Mouse (Mus musculus): ENCODE measurements around the gene Tmem234. TPM values are rescaled to one million over a fixed set of nuclear protein-coding genes. Genes with fewer than 3 reads are reported as not detected.

Tmem234 gene
- 182 and 197 TPM in 2 replicates for polyA plus RNA-seq (2015; fragmentation: Nextera tagmentation; extraction: Ambion mirVana)

GRCm38 (mm10) chr4:129600233-129601158 is at the start of gene Tmem234, which contains the start of gene Eif3i:
Gene Tmem234 (plus strand): TSS chr4:129600668.
Gene Eif3i (minus strand): TSS chr4:129600648.

GRCm38 (mm10) chr4:129573430-129573829 is 27.0 kb upstream of the Tmem234 start, which contains the start of gene Lck:
Gene Lck (minus strand): TSS chr4:129573641.

GRCm38 (mm10) chr4:129578466-129578865 is 22.0 kb upstream of the Tmem234 start, which contains the start of gene Fam167b:
Gene Fam167b (minus strand): TSS chr4:129578549.

DNA sequence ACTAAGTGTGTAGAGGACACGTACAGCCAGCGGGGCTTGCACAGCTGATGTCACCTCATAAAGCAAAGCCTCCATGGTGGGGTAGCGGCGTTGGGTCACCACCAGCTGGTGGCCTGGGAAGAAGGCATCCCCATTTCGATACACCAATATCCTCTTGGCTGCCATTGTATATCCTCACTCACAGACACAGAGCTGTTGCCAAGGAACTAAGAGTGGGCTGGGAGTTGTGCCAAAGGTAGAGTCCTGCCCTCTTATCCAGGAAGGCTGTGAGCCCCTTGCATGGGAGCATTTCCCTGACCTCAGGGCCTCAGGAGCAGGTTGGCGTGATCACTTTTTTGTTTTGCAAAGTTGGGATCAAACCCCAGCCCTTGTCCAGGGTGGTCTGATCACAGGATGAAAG is 13.6 kb downstream of the Tmem234 start, which contains the start of gene Dcdc2b:
Gene Dcdc2b (minus strand): TSS at position 165 of the 400 bp plus-strand sequence.

DNA sequence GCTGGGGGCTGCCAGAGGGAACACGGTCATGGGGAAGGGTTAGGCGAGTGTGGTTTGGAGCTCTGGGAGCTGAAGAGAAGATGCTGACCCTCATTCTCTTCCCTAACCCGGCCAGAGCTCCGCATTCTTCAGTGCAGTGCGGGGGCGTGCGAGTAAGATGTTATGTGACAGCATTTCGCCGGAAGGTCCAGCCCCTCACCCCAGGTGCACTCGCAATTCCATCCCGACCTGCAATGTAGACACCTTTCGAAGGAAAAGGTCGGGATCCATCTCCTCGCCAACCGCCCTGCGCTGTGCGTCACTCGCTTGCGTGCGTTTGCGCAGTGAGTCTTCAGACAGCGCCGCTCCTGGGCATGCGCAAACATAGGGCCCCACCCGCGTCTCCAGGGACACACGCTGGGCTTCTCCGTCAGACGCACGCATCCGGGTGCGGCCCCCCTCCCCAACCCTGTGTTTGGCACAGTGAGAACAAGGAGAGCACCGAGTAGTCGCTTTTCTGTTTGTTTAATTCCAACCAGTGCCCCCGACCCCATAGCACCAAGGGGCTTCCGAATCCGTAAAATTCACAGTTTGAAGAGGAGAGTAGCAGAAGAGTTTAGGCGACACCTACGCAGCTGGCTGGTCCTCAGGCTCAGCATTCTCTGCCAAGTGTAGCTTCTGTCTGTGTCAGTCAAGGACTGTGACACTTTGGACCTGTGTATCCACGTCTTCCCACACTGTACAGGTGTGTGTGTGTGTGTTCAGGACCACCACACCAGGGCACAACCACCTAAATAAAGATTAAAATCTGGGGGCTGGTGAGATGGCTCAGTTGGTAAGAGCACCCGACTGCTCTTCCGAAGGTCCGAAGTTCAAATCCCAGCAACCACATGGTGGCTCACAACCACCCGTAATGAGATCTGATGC is 18.6 kb downstream of the Tmem234 start, which contains the start of gene Iqcc:
Gene Iqcc (minus strand): TSS at position 314 of the 906 bp plus-strand sequence.

DNA sequence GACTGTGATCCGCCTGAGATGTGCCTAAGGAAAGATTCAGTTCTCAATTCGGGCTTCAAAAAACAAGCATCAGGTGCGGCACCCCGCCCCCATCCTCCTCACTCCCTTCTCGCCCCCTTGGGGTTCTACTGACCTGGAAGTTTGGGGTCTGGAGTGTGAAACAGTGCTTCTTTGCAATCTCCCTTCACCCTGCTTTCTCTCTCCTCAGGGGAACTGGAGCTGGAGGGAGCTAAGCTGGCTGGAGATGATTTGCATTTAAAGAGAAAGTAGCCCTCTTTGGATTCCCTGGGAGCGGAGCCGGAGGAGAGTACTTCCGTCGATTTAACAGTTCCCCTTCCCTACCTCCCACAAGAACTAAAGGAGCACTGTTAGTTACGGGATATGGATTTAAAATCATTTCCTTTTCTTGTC is 23.2 kb downstream of the Tmem234 start, which contains the start of gene Ccdc28b:
Gene Ccdc28b (minus strand): TSS at position 267 of the 411 bp plus-strand sequence.

GRCm38 (mm10) chr4:129640638-129641467 is 40.4 kb downstream of the Tmem234 start, which contains the start of gene Txlna:
Gene Txlna (minus strand): TSS chr4:129641065.

GRCm38 (mm10) chr4:129672083-129672877 is 71.8 kb downstream of the Tmem234 start, which contains the start of gene Kpna6:
Gene Kpna6 (minus strand): TSS chr4:129672767.

Small RNA genes within 50 kb of the gene (microRNA-seq; reads per million reads assigned to microRNA genes)
- not detected for gene Mir8119 (ENCODE audit: borderline replicate concordance, insufficient number of aligned reads)

Other genes with a start within 250 kb of the Tmem234 start
- 12.2 and 13.0 TPM in 2 replicates for gene Zbtb8a, start 222.6 kb upstream of the Tmem234 start, polyA plus RNA-seq (2015; fragmentation: Nextera tagmentation; extraction: Ambion mirVana)
- 1.0 and 1.4 TPM in 2 replicates for gene Zbtb8b, start 159.8 kb upstream of the Tmem234 start, polyA plus RNA-seq (2015; fragmentation: Nextera tagmentation; extraction: Ambion mirVana)
- 24.8 and 39.6 TPM in 2 replicates for gene Bsdc1, start 139.1 kb upstream of the Tmem234 start, polyA plus RNA-seq (2015; fragmentation: Nextera tagmentation; extraction: Ambion mirVana)
- not detected in 2 replicates for gene Tssk3, start 109.6 kb upstream of the Tmem234 start, polyA plus RNA-seq (2015; fragmentation: Nextera tagmentation; extraction: Ambion mirVana)
- gene Fam229a, start 109.5 kb upstream of the Tmem234 start, polyA plus RNA-seq (2015; fragmentation: Nextera tagmentation; extraction: Ambion mirVana) = not detected in 2 replicates
- 303 and 354 TPM in 2 replicates for gene Marcksl1, start 87.1 kb upstream of the Tmem234 start, polyA plus RNA-seq (2015; fragmentation: Nextera tagmentation; extraction: Ambion mirVana)
- 88.2 and 99.4 TPM in 2 replicates for gene Hdac1, start 58.0 kb upstream of the Tmem234 start, polyA plus RNA-seq (2015; fragmentation: Nextera tagmentation; extraction: Ambion mirVana)
- 6.8 and 7.9 TPM in 2 replicates for gene Lck, start 27.0 kb upstream of the Tmem234 start, polyA plus RNA-seq (2015; fragmentation: Nextera tagmentation; extraction: Ambion mirVana)
- 22.2 and 39.7 TPM in 2 replicates for gene Fam167b, start 22.1 kb upstream of the Tmem234 start, polyA plus RNA-seq (2015; fragmentation: Nextera tagmentation; extraction: Ambion mirVana)
- gene Eif3i, start within 50 bp of the Tmem234 start, polyA plus RNA-seq (2015; fragmentation: Nextera tagmentation; extraction: Ambion mirVana) = 222 and 224 TPM in 2 replicates
- 1.2 and 2.5 TPM in 2 replicates for gene Dcdc2b, start 13.6 kb downstream of the Tmem234 start, polyA plus RNA-seq (2015; fragmentation: Nextera tagmentation; extraction: Ambion mirVana)
- gene Iqcc, start 18.4 kb downstream of the Tmem234 start, polyA plus RNA-seq (2015; fragmentation: Nextera tagmentation; extraction: Ambion mirVana) = 33.2 and 39.9 TPM in 2 replicates
- gene Ccdc28b, start 23.3 kb downstream of the Tmem234 start, polyA plus RNA-seq (2015; fragmentation: Nextera tagmentation; extraction: Ambion mirVana) = 81.5 and 114 TPM in 2 replicates
- 22.5 and 30.2 TPM in 2 replicates for gene Txlna, start 40.4 kb downstream of the Tmem234 start, polyA plus RNA-seq (2015; fragmentation: Nextera tagmentation; extraction: Ambion mirVana)
- gene Kpna6, start 72.1 kb downstream of the Tmem234 start, polyA plus RNA-seq (2015; fragmentation: Nextera tagmentation; extraction: Ambion mirVana) = 7.9 and 10.0 TPM in 2 replicates
- 5.7 and 7.7 TPM in 2 replicates for gene Tmem39b, start 96.2 kb downstream of the Tmem234 start, polyA plus RNA-seq (2015; fragmentation: Nextera tagmentation; extraction: Ambion mirVana)
- gene Khdrbs1, start 141.6 kb downstream of the Tmem234 start, polyA plus RNA-seq (2015; fragmentation: Nextera tagmentation; extraction: Ambion mirVana) = 51.5 and 60.2 TPM in 2 replicates
- 372 and 588 TPM in 2 replicates for gene Ptp4a2, start 210.6 kb downstream of the Tmem234 start, polyA plus RNA-seq (2015; fragmentation: Nextera tagmentation; extraction: Ambion mirVana)

All from adrenal gland, postnatal 0 days (tissue).